Mouse (Mus musculus) ES-Bruce4 (cell line): Measurements from ENCODE around the gene Hist1h2ak.
"Not testable (repeated sequence)": the region's sequence is repeated elsewhere in the genome, so short reads cannot be mapped to it uniquely, and the experiment has no call there.

Experiments used
- CTCF ChIP-seq: IDR thresholded peaks from one replicate; pipeline ENCODE4 v1.8.1; 2011; ENCODE audit warnings: low read depth, low read length
- POLR2A ChIP-seq: IDR thresholded peaks from one replicate; pipeline ENCODE4 v1.8.1; 2011; ENCODE audit warnings: low read length; ENCODE audit not compliant: insufficient read depth

DNA sequence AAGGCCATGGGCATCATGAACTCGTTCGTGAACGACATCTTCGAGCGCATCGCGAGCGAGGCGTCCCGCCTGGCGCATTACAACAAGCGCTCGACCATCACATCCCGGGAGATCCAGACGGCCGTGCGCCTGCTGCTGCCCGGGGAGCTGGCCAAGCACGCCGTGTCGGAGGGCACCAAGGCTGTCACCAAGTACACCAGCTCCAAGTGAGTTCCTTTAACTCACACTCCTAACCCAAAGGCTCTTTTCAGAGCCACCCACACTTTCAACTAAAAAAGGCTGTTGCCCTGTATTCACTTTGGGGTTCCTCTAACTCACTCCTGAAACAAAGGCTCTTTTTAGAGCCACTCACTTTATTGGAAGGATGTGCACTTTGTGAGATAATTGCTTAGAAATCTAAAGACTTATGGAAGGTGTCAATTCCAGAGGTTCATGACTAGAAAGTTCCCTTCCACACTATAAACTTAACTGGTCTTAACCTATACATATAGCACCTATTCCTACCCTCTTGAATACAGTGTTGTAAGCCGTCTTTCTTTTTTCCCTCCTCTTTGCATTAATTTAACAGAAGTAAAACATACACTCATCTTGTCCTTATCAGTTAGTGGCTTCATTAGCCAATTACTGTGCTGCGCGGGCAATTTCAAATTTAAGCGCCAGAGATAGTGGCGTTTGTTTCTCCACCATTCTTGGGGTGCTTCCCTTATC lies 821 bp upstream of the Hist1h2ak start:
- not testable (repeated sequence) for TF ChIP-seq CTCF, POLR2A
